Comparison of ENCODE assay signal across 17 mouse cellular contexts in the genomic region with DNA sequence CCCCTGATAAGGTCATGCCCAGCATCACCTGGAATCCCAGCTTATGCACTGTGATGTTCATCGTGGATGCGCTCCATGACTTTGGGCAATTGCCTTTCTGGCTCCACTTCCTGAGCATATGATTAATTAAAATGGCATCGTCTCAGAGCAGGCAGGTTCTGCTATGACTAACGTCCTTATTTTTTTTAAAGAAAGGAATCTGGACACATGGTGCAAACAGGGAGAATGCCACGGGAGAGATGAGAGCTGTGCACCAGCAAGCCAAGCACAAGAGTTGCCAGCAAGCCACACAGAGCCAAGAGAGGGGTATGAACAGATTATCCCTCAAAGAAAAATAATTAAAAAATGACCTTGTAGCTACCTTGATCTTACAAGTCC. TPM values are rescaled to one million over a fixed set of nuclear protein-coding genes. Genes with fewer than 3 reads are reported as not detected.
DNase-seq lines count a peak whose midpoint lies in the region; TF ChIP-seq lines count a peak whose summit lies in the region.
"Had no signal": no experiment of that assay in that cellular context is flagged by ENCODE, and none has a peak within 500 bp of the region (broad histone marks: within the 10 kb centered on the region; RNA-seq: fewer than 3 reads in every experiment).

No protein-coding gene starts in this region.

- H3K4me1 ChIP-seq in heart, embryonic 10.5 days: peaks cover 25% of the 10 kb centered on the region
- H3K4me1 ChIP-seq in testis, adult 2 months (ENCODE audit: control insufficient read depth, insufficient read depth, low read length): peaks cover 24% of the 10 kb centered on the region

- WGBS in heart, embryonic 10.5 days: 78% methylated on average over 5 of the region's 5 CpGs

- H3K27me3 ChIP-seq in heart, embryonic 10.5 days (ENCODE audit: insufficient read depth, poor library complexity, severe bottlenecking): no peaks in the 10 kb centered on the region
- H3K27me3 ChIP-seq in testis, adult 2 months (ENCODE audit: control insufficient read depth, insufficient read depth, low read length): no peaks in the 10 kb centered on the region
- H3K27me3 ChIP-seq: hindbrain, embryonic 13.5 days; intestine, embryonic 15.5 days; lung, embryonic 15.5 days had no signal

- H3K4me3 ChIP-seq in heart, embryonic 10.5 days: no peak overlapping the region
- H3K4me3 ChIP-seq in testis, adult 2 months (ENCODE audit: control insufficient read depth, low read depth, low read length): peak overlapping the region; percentile 80
- H3K4me3 ChIP-seq: hindbrain, embryonic 13.5 days; intestine, embryonic 15.5 days; lung, embryonic 15.5 days; megakaryocyte, embryonic 14.5 days had no signal

- peak; percentile 33 for DNase-seq in cerebellum, adult 11-12 months
- DNase-seq in cerebellum, adult 11 months: no peak
- DNase-seq in heart, embryonic 10.5 days (ENCODE audit: low spot score): no peak
- DNase-seq in heart, adult 9 months (ENCODE audit: low spot score in 2 of 2): no peak
- DNase-seq in testis, postnatal 14 days (ENCODE audit: low spot score): no peak
- no peak for DNase-seq in spleen, adult 12 weeks (ENCODE audit: low spot score)
- no peak for DNase-seq in left cerebral cortex, postnatal 25 days (ENCODE audit: low spot score in 2 of 2)
- DNase-seq: adrenal gland, adult 2 months; gastrocnemius, postnatal 10 days; left cerebral cortex, postnatal 4 days; right cerebral cortex, postnatal 25 days; thymus, postnatal 14 days had no signal

- no peak for TF ChIP-seq CTCF in testis, adult 2 months (IDR thresholded peaks at IDR 0.05; ENCODE audit: control insufficient read depth, insufficient read depth, insufficient replicate concordance, low read depth, low read length)

- intact Hi-C loops in left cerebral cortex, postnatal 25 days (cut with DNase I): no loop called here

- 0 out of 2 replicates have a peak overlapping the region, but pooled peaks have one; percentile 24 for H3K27ac ChIP-seq in heart, embryonic 10.5 days
- no peak overlapping the region; the same call in 1 of the 2 replicates for H3K27ac ChIP-seq in testis, adult 2 months (ENCODE audit: control insufficient read depth, insufficient read depth, low read depth, low read length)
- H3K27ac ChIP-seq: hindbrain, embryonic 13.5 days had no signal

- H3K36me3 ChIP-seq in heart, embryonic 10.5 days: peaks cover 4% of the 10 kb centered on the region; the same call in 1 of the 2 replicates
- no peaks in the 10 kb centered on the region for H3K36me3 ChIP-seq in testis, adult 2 months (ENCODE audit: control insufficient read depth, insufficient read depth, low read length)
- H3K36me3 ChIP-seq: hindbrain, embryonic 13.5 days; intestine, embryonic 15.5 days; lung, embryonic 15.5 days had no signal

- no peak for TF ChIP-seq POLR2A in testis, adult 2 months (IDR thresholded peaks at IDR 0.05; ENCODE audit: control insufficient read depth, low read depth, low read length)

- no peaks in the 10 kb centered on the region for H3K9me3 ChIP-seq in heart, embryonic 10.5 days
- H3K9me3 ChIP-seq: hindbrain, embryonic 13.5 days; intestine, embryonic 15.5 days; lung, embryonic 15.5 days; megakaryocyte, embryonic 14.5 days had no signal

RNA-seq across cellular contexts. Expression of a gene that starts 1.1 kb away (rescaled TPM):
- polyA plus RNA-seq in heart, embryonic 10.5 days (2016; fragmentation: Nextera tagmentation; extraction: Ambion mirVana): 193 and 211 TPM in 2 replicates
- polyA plus RNA-seq in testis, adult 2 months (2012; rRNA removed): 138 and 141 TPM in 2 replicates
- 10 to 100 TPM; 75.4 TPM for total RNA-seq in left cerebral cortex, postnatal 25 days (2021)
